Mouse (Mus musculus) heart, adult 9 months (tissue): ENCODE measurements around the gene Gpr137.
"Not testable (repeated sequence)": the region's sequence is repeated elsewhere in the genome, so short reads cannot be mapped to it uniquely, and the experiment has no call there.

ENCODE experiments used
- DNase-seq, 2 experiments: peaks; one replicate each; pipeline ENCODE4 v3.0.0; 2022; ENCODE audit warnings: low spot score in 2 of 2

Gpr137 gene

DNA sequence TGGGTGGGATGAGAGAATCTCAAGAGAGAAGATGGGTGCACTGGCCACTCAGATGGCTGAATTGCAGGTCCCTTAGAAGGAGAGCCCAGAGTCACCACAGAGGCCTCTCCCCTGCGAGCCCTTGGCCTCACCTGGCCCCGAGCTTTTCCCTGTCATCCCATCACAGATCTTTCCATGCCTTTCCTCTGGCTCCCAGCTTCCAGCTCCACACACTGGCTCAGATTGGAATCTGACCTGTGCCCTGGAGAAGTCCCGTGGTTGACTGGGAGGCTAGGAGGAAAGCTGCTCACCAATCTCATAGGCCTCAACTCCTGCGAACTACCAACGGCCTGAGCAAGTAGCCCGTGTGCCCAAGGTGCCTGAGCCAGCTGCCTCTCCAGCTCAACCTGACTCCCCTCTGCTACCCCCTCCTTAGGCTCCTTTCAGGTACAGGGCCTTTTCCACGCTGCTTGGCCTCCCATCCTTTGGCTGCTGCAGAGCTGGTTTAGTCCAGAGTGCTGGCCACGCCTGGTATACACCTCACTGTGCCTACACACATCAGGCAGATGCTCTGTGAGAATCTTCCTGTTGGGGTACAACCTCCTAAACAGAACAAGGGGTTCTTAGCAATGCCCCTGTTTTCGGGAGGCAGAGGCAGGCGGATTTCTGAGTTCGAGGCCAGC lies 36.7 kb downstream of the Gpr137 start:
- no peak for DNase-seq

DNA sequence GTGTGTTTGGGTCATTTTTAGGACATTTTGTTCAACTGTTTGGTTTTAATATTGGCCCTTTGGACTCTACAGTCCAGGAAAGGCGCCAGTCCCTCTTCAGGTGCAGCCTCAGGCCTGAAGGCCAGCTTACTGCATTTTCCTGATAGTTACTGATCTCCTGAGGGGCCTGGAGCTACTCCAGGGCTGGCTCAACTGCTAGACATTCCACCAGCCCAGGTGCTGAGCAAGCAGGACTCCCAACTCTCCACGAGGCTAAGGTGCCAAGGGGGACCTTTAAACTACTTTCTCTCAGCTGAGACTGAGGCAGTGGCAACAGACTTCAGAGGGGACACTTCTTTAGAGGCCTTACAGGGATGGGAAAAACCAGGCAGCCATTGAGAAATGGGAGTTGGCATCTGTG lies 37.4 kb downstream of the Gpr137 start:
- DNase-seq = no peak

DNA sequence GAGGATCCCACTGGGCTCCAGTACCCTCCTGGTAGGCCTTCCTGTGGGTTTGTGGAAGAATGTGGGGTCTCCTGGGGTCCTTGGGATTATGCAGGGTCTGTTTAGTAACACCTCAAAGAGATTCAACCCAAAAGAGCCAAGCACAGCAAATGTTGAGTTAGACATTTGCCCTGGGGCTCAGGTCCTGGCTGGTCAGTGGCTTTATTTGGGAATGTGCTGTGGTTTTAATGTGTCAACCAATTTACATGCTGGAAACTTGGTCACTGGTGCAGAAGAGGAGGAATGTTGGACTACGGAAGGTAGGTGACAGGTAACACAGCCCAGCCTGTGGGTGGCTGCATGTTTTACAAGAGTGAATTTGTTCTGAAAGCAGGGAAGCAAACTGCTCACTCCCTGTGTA lies 39.2 kb downstream of the Gpr137 start:
- no peak for DNase-seq

DNA sequence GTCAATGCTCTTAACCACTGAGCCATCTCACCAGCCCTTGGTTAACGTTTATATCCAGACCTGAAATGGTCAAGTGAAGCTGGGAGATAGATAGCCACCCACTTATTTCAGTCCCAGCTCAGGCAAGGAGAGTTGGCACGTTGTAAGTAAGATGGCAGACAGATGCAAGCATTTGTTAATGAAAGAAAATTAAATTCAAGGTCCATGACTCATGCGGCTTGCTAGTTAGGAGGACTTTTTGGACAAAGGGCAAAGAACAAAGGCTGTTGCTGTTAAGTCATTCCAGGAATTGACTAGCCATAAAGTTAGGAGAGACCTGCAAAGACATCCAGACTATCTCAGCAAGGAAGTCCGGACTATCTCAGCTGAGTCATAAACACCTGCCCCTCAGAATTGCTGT lies 42.6 kb downstream of the Gpr137 start:
- DNase-seq = no peak

DNA sequence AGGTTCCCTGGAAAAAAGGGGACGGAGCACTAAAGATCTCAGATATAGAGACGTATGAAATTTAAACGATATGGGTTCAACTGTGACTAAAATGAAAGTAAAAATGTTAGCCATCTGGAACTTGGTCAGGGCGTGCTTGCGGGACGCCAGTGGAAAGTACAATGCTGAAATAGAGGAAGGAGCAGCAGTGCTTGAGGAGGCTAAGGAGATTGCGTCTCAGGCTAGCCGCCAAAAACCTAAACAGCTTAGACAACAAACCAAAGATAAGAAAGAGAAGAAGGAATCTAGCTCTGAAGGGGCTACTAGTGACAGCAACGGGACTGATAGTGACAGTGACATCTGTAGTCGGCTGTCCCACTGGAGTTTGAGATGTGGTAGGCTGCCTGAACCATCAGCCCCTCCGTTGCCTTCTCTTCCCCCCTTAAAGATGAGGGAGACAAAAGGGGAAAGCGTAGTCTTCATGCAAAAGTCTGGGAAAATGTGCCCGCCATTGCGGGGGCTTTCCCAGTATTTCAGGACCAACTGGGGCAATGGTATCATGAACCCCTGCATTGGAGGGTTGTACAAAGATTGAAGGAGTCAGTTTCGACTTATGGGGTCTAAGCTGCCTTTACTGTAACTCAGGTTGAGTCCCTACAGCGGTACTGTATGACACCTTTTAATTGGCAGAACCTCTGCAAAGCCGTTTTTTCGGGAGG lies 46.5 kb downstream of the Gpr137 start:
- DNase-seq = not testable (repeated sequence)

DNA sequence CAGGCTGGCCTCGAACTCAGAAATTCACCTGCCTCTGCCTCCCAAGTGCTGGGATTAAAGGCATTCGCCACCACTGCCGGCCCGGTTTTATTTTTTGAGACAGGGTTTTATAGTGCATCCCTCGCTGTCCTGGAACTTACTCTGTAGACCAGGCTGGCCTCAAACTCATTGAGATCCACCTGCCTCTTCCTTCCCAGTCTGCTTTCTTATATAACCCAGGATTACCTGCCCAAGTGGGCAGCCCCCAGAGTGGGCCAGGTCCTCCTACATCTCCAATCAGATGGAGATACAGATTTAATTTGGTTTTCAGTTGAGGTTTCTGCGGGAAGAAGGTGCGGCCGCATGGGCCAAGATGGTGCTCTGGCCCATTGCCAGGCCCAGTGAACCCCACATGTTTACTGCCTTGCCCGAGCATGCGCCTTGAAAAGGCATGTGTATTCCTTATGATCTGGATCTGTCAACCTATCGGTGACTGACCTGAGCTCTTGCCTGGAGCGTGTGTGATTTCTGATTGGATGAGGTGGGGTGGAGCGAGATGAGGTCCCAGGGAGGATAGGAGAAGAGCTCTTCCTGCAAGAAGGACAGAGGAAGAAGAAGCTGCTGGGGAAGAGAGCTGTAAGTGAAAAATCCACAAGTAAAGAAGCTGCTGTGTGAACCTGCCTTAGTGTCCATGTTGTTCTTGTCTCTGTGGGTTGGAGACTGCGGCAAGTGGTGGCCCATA lies 48.4 kb downstream of the Gpr137 start:
- DNase-seq = no peak

DNA sequence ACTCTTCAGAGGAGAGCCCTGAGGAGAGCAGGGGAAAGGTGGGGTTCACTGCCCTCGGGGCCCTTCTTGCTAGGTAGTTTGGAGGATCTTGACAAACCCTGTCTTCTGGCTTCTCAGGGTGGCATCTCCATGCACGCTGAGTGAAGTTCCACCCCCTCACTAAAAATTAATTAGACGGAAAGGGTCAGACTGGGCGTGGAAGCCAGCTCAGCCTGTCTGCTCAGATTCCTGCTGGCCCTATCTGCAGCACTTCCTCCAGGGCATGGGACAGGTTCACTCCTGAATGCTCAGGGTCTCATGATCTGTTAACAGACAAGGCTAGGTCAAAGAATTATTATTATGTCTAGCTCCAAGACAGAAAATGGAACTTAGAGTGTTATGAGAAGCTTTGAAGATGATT lies 49.8 kb downstream of the Gpr137 start:
- no peak for DNase-seq
